Mouse (Mus musculus): ENCODE measurements around the gene Coro1b.

GRCm38 (mm10) chr19:4171393-4172290, 23.2 kb downstream of the Coro1b start:
- no peak for TF ChIP-seq EP300 (IDR thresholded peaks at IDR 0.05; ENCODE audit: low read depth)
- TF ChIP-seq CTCF (IDR thresholded peaks at IDR 0.05; ENCODE audit: low read depth) = no peak

Measured in liver, postnatal 0 days (tissue).